ENCODE assay signal across 8 mouse cellular contexts in the genomic region with DNA sequence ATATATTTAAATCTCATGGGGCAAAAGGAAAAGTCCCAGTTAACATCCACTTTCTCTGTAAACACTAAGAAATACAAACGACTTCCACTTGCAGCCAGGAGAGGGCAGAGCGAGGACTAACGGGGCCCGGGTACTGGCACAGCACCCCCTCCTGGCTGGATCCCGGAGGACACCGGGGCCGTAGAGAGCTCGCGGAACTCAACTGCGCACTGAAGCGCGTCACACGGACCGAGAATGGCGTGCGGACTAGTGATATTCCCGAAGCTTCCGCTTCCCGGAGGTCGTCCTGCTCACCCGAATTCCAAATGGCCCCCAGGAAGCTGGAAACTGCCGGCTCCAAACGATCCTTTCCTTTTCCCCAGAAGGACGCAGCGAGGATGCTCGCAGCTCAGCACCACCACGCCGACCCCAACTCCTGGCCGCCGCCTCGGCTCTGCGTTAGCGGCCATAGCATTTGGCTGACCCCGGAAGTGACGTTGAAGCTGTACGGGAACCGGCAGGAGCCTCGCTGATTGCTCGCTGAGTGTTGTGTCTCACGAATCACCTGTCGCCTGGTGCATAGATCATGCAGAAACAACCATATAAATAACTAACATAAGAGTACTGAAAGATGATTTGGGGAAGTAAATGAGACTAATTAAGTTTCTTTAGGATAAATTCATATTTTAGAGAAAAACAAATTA. TPM values are rescaled to one million over a fixed set of nuclear protein-coding genes. Genes with fewer than 3 reads are reported as not detected.
DNase-seq lines count a peak whose midpoint lies in the region; ATAC-seq and TF ChIP-seq lines count a peak whose summit lies in the region.

A gene (plus strand): TSS at position 554 of the 683 bp plus-strand sequence.

- POLR2A ChIA-PET in Patski (lab: Charles Lee): no interaction called here

- H3K4me2 ChIP-seq in hindbrain, embryonic 13.5 days: peak within 1 kb of the TSS; percentile 34

- in situ Hi-C loops in Patski (cut with MboI; ENCODE audit: low pct_unique_long_range_greater_than_20kb): no loop called here

- peak; percentile 100 for TF ChIP-seq CTCF in Patski (IDR thresholded peaks at IDR 0.05)

- peak within 1 kb of the TSS; percentile 92 for H3K27ac ChIP-seq in hindbrain, embryonic 13.5 days

- no peaks in the 10 kb centered on the region for H3K4me1 ChIP-seq in hindbrain, embryonic 13.5 days (replicated peaks)

- ATAC-seq in Patski: peak; percentile 99
- peak; percentile 100 for ATAC-seq in hindbrain, embryonic 13.5 days (ENCODE audit: low FRiP score)

- H3K9ac ChIP-seq in hindbrain, embryonic 13.5 days: peak within 1 kb of the TSS; percentile 68

- CTCF ChIA-PET in Patski (lab: Charles Lee): interaction anchor here (0.8 to 1.8 kb wide), 12 partner anchors 9 to 416 kb away, joined by 3 to 18 read pairs (median 4); a partner anchor contains a TSS

- no peaks in the 10 kb centered on the region for H3K36me3 ChIP-seq in hindbrain, embryonic 13.5 days

- H3K9me3 ChIP-seq in hindbrain, embryonic 13.5 days: no peaks in the 10 kb centered on the region

- no peaks in the 10 kb centered on the region for H3K27me3 ChIP-seq in Patski
- peaks cover 7% of the 10 kb centered on the region; the same call in 1 of the 2 replicates for H3K27me3 ChIP-seq in hindbrain, embryonic 13.5 days

- under 1% methylated on average over 40 of the region's 41 CpGs for WGBS in hindbrain, embryonic 13.5 days

- peak; percentile 73 for DNase-seq in Patski (ENCODE audit: low read depth, low spot score)
- DNase-seq in cerebellum, postnatal 14 days: peak; percentile 98
- peak; percentile 91 to 93 for DNase-seq in frontal cortex, postnatal 14 days (ENCODE audit: low spot score in 2 of 2)
- peak; percentile 95 to 96 for DNase-seq in layer of hippocampus, postnatal 25 days (ENCODE audit: extremely low spot score in 1 of 2, low spot score in 1 of 2)
- peak; percentile 93 for DNase-seq in lung, postnatal 25 days (ENCODE audit: low spot score)
- DNase-seq in retina, embryonic 14.5 days (ENCODE audit: low spot score): peak; percentile 97
- peak; percentile 97 for DNase-seq in thymus, postnatal 4 days

- H3K4me3 ChIP-seq in hindbrain, embryonic 13.5 days: peak within 1 kb of the TSS; percentile 47

RNA-seq across cellular contexts. Expression of the gene that starts here (rescaled TPM):
- 181 TPM for polyA plus RNA-seq in Patski (2021)
- polyA plus RNA-seq in hindbrain, embryonic 13.5 days (2015; fragmentation: Nextera tagmentation; extraction: Ambion mirVana): 123 and 124 TPM in 2 replicates
- 100 to 1,000 TPM; 153 to 160 TPM for total RNA-seq in layer of hippocampus, postnatal 25 days (2021)

Comparison
In these comparisons a context has a peak if more than half of its experiments do, and no peak if none do; other contexts are left out.
1. Peak in every context shown above with its lines: DNase-seq, ATAC-seq, H3K4me3 ChIP-seq and H3K27ac ChIP-seq.